Mouse (Mus musculus) G1E-ER4 (cell line): ENCODE data around the gene Ccr7. TPM values are rescaled to one million over a fixed set of nuclear protein-coding genes. Genes with fewer than 3 reads are reported as not detected.

Experiments used
- GATA1 ChIP-seq: IDR thresholded peaks from one replicate; pipeline ENCODE4 v1.8.0; 2012; ENCODE audit warnings: low read length, inconsistent platforms
- polyA plus RNA-seq: library from polyadenylated mRNA; stranded (reverse); fragments of >175 nt; gene quantifications from 2 replicates; pipeline ENCODE4 v1.2.3, GENCODE M21; 2012

Gene Ccr7
- polyA plus RNA-seq, 1 experiment, result not detected

DNA sequence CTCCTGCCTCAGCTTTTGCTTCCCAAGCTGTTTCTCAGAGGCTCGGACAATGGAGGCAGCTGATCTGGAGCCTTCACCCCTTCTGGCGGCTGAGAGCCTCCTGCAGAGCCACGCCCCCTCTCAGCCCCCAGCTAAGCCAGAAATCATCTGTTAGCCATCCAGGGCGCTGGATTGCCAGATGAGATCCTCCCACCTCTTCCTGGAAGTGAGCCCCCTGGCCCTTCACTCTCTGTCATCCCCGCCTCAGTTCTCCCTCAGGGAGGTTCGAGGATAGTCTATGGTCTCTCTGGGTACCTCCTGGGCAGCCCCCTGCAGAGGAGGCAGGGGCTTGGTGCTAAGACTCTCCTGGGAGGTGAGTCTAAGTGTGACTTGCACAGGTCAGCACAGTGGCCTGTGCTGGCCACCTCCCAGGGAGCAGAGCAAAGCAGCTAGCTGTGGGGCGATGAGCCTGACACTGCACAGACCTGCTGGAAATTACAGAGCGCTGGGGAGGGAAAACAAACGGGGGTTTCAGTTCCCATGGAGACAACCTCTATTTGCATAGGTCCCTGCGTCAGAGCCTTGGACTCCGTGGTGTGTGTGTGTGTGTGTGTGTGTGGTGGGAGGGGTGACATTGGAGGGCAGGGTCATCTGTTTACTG, 22.7 kb downstream of the Ccr7 start:
- TF ChIP-seq GATA1, result no peak

- no peak for TF ChIP-seq GATA1
Measured at GRCm38 (mm10) chr11:99131463-99131840, 23.4 kb downstream of the Ccr7 start.

DNA sequence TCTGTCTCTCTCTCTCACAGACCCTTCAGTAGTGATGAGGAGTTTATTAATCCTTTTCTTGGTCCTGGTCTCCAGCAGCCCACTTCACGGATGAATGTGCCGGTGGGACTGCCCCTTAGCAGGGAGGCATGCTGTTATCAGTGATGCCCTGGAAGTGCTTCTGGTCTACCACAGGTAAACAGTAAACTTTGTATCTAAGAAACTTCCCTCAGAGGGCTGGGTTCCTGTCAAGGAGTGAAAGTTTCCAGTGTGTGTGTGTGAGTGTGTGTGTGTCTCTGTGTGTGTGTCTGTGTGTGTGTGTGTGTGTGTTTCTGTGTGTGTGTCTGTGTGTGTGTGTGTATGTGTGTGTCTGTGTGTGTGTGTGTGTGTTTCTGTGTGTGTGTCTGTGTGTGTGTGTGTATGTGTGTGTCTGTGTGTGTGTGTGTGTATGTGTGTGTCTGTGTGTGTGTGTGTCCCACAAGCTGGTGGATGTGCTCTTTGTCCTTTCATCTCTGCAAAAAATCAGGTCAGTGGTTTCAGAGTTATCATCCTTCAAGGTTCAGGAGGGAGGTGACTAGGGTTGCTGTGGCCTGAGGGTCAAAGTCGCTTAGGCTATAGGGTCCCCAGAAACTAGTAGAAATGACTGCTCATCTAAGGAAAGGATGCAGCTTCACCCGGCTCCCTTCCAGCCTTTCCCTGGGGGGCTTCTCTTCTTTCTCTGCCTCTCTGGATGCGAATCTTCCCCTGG, 24.0 kb downstream of the Ccr7 start:
- TF ChIP-seq GATA1, result no peak

DNA sequence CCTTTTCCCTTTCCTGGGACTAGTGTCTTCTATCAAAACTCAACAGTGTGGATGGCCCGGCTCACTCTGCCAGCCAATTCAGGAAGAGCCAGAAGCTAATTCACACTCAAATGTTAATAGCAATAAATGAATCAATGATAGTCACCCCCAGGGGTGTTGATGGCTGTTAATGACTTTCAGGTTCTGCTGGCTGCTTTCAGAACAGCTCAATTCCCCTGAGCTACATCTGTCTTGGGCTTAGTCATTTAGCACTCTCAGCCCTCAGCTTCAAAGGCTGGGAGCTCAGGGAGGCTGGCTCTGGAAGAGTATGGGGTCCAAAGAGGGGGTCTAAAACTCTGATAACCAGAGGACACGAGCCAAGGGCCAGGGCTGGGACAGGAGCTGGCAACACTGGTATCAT, 25.6 kb downstream of the Ccr7 start:
- no peak for TF ChIP-seq GATA1

DNA sequence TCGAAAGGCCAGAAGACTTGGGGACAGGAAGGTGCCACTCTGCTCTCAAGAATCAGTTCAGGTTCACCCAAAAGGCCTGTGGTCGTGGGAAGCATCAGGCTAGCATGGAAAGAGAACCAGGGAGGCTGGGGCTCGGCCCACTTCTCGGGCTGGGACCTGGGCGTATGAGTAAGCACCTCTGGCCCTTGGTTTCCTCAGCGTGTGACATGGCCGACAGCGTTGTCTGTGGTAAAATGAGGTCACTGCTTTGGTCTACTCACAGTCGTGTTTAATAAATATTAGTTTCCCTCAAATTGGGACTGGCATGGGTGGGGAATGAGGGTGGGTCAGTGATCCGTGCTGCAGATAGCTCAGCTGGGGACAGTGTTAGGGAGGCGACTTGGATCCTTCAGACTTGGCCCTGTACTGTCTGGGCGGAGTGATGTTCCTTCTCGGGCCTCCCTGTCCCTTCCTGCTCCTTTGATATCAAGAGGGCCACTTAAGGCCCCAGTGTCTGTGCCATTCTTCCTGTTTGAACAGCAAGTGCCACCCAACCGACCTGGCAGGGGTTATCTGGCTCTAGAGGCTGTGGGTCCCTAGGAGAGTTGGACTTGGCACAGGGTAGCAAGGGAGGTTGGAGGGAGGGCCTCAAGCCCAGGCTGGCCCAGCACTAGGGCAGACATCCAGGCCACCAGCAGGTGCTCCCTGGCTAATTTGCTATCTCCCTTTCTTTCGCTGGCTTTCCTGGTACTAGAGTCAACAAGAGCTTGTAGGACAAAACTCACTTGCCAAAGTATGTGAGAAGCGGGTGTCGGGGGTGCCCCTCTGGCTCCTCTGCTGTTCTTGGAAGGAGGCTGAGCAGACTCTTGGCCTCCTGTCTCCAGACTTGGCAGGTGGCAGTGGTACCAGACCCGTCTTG, 26.8 kb downstream of the Ccr7 start:
- TF ChIP-seq GATA1, result no peak

GRCm38 (mm10) chr11:99126482-99127253, 28.2 kb downstream of the Ccr7 start:
- TF ChIP-seq GATA1, result no peak

GRCm38 (mm10) chr11:99124635-99125029, 30.2 kb downstream of the Ccr7 start:
- no peak for TF ChIP-seq GATA1

DNA sequence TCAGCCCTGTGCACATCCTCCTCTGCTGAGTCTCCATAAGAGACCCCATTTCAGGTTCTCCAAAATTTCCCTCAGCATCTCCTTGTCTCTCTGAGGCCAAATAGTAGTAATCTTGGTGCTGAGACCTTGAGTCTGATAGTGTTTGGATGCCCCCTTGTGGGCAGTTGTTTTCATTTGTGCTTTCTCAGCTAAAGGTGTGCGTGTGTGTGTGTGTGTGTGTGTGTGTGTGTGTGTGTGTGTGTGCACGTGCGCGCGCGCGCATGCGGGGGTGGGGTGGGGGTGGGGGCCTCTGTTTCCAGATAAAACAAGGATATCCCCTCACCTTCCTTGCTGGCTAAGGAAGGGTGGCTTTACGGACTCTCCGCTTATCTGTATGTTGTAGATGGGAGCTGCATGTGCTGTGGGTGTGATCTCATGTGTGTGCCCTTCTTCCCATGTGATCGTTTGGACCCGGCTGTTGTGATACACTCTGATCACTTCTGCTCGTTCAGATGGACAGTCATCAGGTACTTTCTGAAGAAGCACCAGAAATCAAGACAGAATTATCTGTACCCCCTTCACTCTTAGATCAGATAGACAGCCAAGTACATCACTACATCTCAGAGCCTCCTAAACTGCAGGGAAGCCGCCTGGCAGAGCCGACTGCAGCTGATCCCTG, 30.8 kb downstream of the Ccr7 start:
- TF ChIP-seq GATA1, result no peak

- TF ChIP-seq GATA1, result no peak
Measured at GRCm38 (mm10) chr11:99122703-99123102, 32.2 kb downstream of the Ccr7 start.

GRCm38 (mm10) chr11:99121218-99121631, 33.7 kb downstream of the Ccr7 start:
- no peak for TF ChIP-seq GATA1

DNA sequence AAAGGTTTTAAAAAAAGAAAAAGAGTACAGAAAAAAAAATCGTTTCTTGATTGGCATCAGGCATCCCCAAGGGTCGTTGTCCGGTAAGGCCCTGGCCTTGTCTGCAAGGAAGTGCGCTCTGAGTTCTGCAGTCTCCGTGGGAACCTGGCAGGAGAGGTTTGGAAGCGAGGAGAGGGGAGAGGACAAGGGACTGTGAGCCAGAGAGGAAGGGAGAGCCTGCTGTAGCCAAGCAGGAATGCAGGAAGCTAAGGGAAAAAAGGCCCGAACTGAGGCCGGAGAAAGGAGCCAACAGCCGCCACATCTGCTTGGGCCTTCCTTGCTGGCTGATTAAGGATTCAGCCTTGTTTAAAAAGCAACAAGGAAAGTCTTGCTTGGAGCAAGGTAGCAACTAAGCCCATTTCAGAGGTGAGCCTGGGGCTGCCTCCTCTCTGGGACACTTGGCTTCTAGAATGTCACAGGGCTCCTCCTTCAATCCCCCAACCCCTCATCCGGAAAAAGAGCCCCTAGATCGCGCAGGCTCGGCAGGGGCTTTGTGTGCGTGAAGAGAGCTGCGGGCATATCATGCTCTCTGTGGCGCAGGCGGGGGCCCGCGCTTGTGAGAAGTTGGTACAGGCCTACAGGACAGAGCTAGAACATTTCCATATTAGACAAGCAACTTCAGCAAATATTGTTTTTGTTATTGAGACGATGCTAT, 34.2 kb downstream of the Ccr7 start:
- TF ChIP-seq GATA1, result no peak

DNA sequence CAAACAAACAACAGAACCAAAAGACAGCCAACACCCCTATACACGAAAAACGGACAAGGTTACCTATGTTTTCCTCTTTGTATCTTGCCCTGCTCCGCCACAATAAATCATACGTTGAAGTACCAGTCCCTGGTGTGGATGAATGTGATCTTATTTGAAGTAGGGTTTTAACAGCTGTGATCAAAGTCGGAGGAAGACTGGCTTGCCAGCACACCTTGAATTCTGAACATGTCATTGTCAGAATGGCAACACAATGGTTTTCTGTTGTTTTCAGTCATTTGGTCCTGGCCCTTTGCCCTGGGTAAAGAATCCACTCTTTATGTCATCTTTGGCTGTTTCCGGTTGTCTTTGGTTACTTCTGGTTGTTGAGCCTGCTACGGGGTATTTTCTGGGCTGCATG, 35.9 kb downstream of the Ccr7 start:
- TF ChIP-seq GATA1, result no peak

DNA sequence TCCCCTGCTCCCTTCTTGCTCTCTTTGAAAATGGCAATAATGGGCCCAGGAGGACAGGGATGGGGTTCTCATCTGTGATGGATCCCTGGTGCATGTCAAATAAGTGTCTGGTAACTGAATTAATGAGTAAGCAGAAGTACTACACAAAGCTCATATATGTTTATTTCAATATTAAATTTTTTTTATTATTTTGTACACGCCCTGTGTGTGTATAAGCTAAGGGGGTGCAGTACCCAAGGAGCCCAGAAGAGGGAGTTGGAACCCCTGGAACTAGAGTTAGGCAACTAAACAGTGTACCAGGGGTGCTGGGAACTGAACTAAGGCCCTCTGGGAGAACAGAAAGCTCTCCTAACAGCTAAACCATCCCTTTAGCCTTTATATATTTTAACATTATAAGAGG, 36.5 kb downstream of the Ccr7 start:
- no peak for TF ChIP-seq GATA1

GRCm38 (mm10) chr11:99117907-99118306, 37.0 kb downstream of the Ccr7 start:
- TF ChIP-seq GATA1, result no peak

DNA sequence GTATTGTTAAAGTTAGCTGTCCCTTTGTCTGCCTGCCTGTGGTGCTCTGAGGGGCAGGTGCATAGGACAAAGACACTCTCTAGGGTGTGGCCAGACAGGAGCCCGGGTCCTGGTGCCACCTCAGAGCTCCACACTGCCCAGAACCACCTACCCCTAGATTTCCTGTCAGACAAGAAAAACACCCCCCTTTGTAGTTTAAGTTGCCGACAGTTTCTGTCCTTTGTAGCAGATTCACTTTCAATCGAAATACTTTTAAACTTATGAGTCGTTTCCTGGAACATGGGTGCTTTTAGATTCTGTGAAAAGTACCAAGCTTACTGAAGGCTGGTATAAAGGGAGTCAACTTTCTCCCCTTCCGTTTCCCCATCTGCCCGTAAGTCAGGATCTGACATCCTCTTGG, 38.9 kb downstream of the Ccr7 start:
- TF ChIP-seq GATA1, result no peak
